Mouse (Mus musculus) kidney, embryonic 14.5 days (tissue): ENCODE results near the gene Gm44805. TPM values are rescaled to one million over a fixed set of nuclear protein-coding genes. Genes with fewer than 3 reads are reported as not detected.

Experiments used
- ATAC-seq: fragments of 200-750 bp; cut with Nextera tagmentation; 2 replicates; pipeline ENCODE4 v1.8.0; 2017; ENCODE audit warnings: moderate number of reproducible peaks, mild to moderate bottlenecking, moderate TSS enrichment, moderate library complexity; ENCODE audit not compliant: low FRiP score, low TSS enrichment
- H3K27ac ChIP-seq: fragments of 300-500 bp; sonication (generic); 2 replicates; pipeline ENCODE4 v1.5.1; 2014; ENCODE audit warnings: low read depth, mild to moderate bottlenecking, low read length, moderate library complexity, mixed read lengths
- H3K27me3 ChIP-seq: fragments of 300-500 bp; sonication (generic); 2 replicates; pipeline ENCODE4 v1.6.1; 2014; ENCODE audit warnings: mild to moderate bottlenecking, low read length; ENCODE audit not compliant: control insufficient read depth, insufficient read depth
- H3K36me3 ChIP-seq: fragments of 300-500 bp; sonication (generic); 2 replicates; pipeline ENCODE4 v1.6.1; 2014; ENCODE audit warnings: low read length, mixed read lengths; ENCODE audit not compliant: control insufficient read depth, insufficient read depth
- H3K4me1 ChIP-seq: fragments of 300-500 bp; sonication (generic); 2 replicates; pipeline ENCODE4 v1.6.1; 2014; ENCODE audit warnings: low read length, mixed read lengths; ENCODE audit not compliant: control insufficient read depth, insufficient read depth
- H3K4me2 ChIP-seq: fragments of 300-500 bp; sonication (generic); replicated peaks from 2 replicates; pipeline ENCODE4 v1.6.1; 2014; ENCODE audit warnings: low read depth, mild to moderate bottlenecking, low read length
- H3K4me3 ChIP-seq: fragments of 300-500 bp; sonication (generic); 2 replicates; pipeline ENCODE4 v1.5.1; 2014; ENCODE audit warnings: mild to moderate bottlenecking, low read length
- H3K9ac ChIP-seq: fragments of 300-500 bp; sonication (generic); 2 replicates; pipeline ENCODE4 v1.6.1; 2014; ENCODE audit warnings: low read depth, mild to moderate bottlenecking, low read length, moderate library complexity
- H3K9me3 ChIP-seq: fragments of 300-500 bp; sonication (generic); 2 replicates; pipeline ENCODE4 v1.6.1; 2016; ENCODE audit warnings: low read length; ENCODE audit not compliant: control insufficient read depth
- WGBS: fragments of 180-500 bp; shearing (Covaris S2); extraction: QIAGEN DNeasy Blood & Tissue Kit; methylation state at CpG from one replicate; pipeline ENCODE4 v1.1.7; 2014; 5-methylcytosine and 5-hydroxymethylcytosine counted together
- polyA plus RNA-seq: library from polyadenylated mRNA; unstranded; fragments of >200 nt; fragmentation: Nextera tagmentation; extraction: Ambion mirVana; gene quantifications from 2 replicates; pipeline ENCODE4 v1.2.1, GENCODE M21; 2014

Gm44805 gene
- polyA plus RNA-seq, 1 experiment from 2014 or later: not detected

DNA sequence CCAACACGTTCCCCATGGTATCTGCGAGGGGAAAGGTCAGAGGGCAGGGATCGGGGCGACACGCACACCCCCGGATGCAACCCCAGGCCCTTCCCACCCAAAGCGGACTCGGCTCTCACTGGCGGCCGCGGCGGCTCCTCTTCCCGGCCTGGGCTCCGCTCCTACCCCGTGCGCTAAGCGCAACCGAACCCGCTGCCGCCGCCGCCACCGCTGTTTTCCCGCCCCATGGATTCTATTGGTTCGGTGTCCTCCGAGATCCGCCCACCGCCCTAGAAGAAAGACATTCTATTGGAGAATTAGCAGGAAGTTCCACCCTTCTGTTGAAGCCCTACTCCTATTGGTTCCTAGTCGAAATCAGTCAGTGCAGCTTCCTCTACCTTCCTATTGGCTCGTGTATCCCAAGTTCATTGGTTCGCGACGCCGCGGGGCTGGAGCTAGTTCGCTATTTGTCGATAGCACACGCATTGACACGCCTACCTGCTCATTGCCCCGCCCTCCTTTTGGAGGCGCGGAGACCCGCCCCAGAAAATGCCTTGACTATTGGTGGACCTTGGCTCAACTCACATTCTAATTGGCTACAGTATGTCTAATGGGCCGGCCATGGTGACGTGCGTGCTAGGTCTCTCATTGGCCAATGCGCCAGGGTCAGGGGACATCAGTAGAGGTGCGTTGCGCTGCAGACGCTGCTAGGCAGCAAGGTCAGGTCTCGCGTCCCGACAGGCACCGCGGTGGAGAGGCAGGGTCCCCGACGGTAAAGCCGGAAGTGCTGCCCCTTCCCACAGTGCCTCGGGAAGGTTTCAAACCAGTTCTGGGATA, 34.2 kb upstream of the Gm44805 start, which contains the start of gene Tomm40:
TSS of gene Tomm40 (minus strand) at position 200 of the 816 bp plus-strand sequence.
- under 1% methylated on average over 48 of the region's 59 CpGs for WGBS
- H3K9me3 ChIP-seq: peaks cover 2% of the 10 kb centered on the region
- peak within 1 kb of the TSS; percentile 72 for H3K4me3 ChIP-seq
- H3K4me1 ChIP-seq: peaks cover 10% of the 10 kb centered on the region; the same call in 1 of the 2 replicates
- H3K27ac ChIP-seq: peak within 1 kb of the TSS; percentile 75
- peak within 1 kb of the TSS; percentile 97 for H3K9ac ChIP-seq
- peak within 1 kb of the TSS; percentile 72 for H3K4me2 ChIP-seq
- H3K36me3 ChIP-seq: peaks cover 43% of the 10 kb centered on the region
- no peaks in the 10 kb centered on the region for H3K27me3 ChIP-seq
- peak; percentile 99 for ATAC-seq

GRCm38 (mm10) chr7:19714836-19715235, 33.6 kb upstream of the Gm44805 start:
- peak overlapping the region; percentile 72 for H3K4me2 ChIP-seq
- ATAC-seq: 0 out of 2 replicates have a peak, but pooled peaks have one; percentile 0
- peak overlapping the region; percentile 74 for H3K27ac ChIP-seq
- no peaks in the 10 kb centered on the region for H3K27me3 ChIP-seq
- peak overlapping the region; percentile 97 for H3K9ac ChIP-seq
- H3K4me3 ChIP-seq: peak overlapping the region; percentile 72
- WGBS: under 1% methylated on average over 36 of the region's 39 CpGs
- no peaks in the 10 kb centered on the region for H3K9me3 ChIP-seq
- peaks cover 46% of the 10 kb centered on the region for H3K36me3 ChIP-seq
- peaks cover 10% of the 10 kb centered on the region; the same call in 1 of the 2 replicates for H3K4me1 ChIP-seq

GRCm38 (mm10) chr7:19713598-19713997, 32.4 kb upstream of the Gm44805 start:
- H3K4me1 ChIP-seq: peaks cover 10% of the 10 kb centered on the region; the same call in 1 of the 2 replicates
- 88% methylated on average over 9 of the region's 9 CpGs for WGBS
- ATAC-seq: no peak
- H3K27ac ChIP-seq: no peak overlapping the region
- H3K9me3 ChIP-seq: no peaks in the 10 kb centered on the region
- no peak overlapping the region for H3K4me2 ChIP-seq
- peaks cover 52% of the 10 kb centered on the region for H3K36me3 ChIP-seq
- H3K9ac ChIP-seq: no peak overlapping the region
- H3K4me3 ChIP-seq: peak overlapping the region; percentile 72; the same call in 1 of the 2 replicates
- no peaks in the 10 kb centered on the region for H3K27me3 ChIP-seq

DNA sequence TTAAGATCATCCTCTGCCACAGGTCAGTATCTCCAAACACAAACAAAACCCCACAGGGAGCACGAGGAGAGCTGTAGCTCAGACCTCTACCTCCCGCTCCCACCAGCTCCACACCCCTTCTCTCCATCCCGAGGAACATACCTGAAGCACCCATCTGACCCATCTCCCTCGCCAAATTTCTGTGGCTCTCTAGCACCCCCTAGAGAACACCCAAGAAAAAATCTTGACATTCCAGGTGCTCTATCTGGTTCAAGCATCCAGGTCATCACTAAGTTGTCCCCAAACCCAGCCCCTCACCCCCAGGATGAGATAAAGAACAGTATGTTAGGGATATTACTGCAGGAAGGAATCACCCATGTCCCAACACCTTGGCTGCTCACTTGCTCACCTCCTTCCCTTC, 32.0 kb upstream of the Gm44805 start:
- ATAC-seq: no peak
- H3K4me2 ChIP-seq: no peak overlapping the region
- no peak overlapping the region for H3K27ac ChIP-seq
- H3K4me1 ChIP-seq: peaks cover 10% of the 10 kb centered on the region; the same call in 1 of the 2 replicates
- peak overlapping the region; percentile 72; the same call in 1 of the 2 replicates for H3K4me3 ChIP-seq
- WGBS: 55% methylated on average over 4 of the region's 4 CpGs
- peaks cover 56% of the 10 kb centered on the region for H3K36me3 ChIP-seq
- H3K9ac ChIP-seq: no peak overlapping the region
- no peaks in the 10 kb centered on the region for H3K9me3 ChIP-seq
- H3K27me3 ChIP-seq: no peaks in the 10 kb centered on the region

DNA sequence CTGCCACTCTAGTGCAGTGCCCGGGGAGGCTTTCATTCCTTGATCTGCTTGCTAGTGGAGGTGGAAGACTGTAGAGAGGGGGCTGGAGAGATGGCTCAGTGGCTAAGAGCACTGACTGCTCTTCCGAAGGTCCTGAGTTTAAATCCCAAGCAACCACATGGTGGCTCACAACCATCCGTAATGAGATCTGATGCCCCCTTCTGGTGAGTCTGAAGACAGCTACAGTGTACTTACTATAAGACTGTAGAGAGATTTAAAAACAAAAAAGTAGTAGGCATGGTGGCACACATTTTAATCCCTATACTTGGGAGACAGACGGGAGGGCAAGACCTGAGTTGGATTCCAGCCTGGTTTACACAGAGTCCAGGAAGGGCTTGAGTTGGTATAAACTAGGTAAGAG, 31.2 kb upstream of the Gm44805 start:
- no peak overlapping the region for H3K27ac ChIP-seq
- no peak for ATAC-seq
- H3K9ac ChIP-seq: no peak overlapping the region
- no peaks in the 10 kb centered on the region for H3K27me3 ChIP-seq
- no peak overlapping the region for H3K4me2 ChIP-seq
- H3K36me3 ChIP-seq: peaks cover 60% of the 10 kb centered on the region
- 85% methylated on average over 4 of the region's 4 CpGs for WGBS
- peaks cover 10% of the 10 kb centered on the region; the same call in 1 of the 2 replicates for H3K4me1 ChIP-seq
- H3K4me3 ChIP-seq: no peak overlapping the region
- no peaks in the 10 kb centered on the region for H3K9me3 ChIP-seq

DNA sequence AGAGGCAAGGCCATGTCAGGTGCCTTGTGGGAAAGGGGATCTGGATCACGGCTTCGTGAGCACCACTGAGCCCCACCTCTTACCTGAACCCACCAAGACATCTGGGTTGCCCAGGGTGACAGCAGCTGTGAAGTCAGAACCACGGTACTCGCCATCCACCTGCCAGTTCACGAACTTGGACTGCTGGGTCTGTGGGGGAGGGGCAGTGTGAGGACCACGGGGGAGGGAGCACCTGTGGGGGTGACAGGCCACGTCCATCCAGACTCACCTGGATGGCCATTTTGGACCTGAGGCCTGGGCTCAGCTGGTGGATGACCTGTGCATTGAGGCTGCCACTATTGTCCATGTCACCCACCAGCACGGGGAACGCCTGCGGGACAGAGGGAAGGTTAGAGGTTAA, 29.4 kb upstream of the Gm44805 start:
- no peaks in the 10 kb centered on the region for H3K9me3 ChIP-seq
- H3K27ac ChIP-seq: no peak overlapping the region
- H3K4me1 ChIP-seq: peaks cover 6% of the 10 kb centered on the region; the same call in 1 of the 2 replicates
- 92% methylated on average over 10 of the region's 10 CpGs for WGBS
- peaks cover 64% of the 10 kb centered on the region for H3K36me3 ChIP-seq
- H3K9ac ChIP-seq: no peak overlapping the region
- ATAC-seq: no peak
- H3K4me2 ChIP-seq: no peak overlapping the region
- H3K27me3 ChIP-seq: no peaks in the 10 kb centered on the region
- H3K4me3 ChIP-seq: no peak overlapping the region

GRCm38 (mm10) chr7:19705271-19705670, 24.0 kb upstream of the Gm44805 start:
- ATAC-seq: no peak
- Histone ChIP-seq H3K9me3 (no peaks in the 10 kb centered on the region), H3K4me2 (no peak overlapping the region), H3K4me3 (no peak overlapping the region), H3K4me1 (no peaks in the 10 kb centered on the region), H3K9ac (no peak overlapping the region), H3K27me3 (no peaks in the 10 kb centered on the region), H3K36me3 (peaks cover 62% of the 10 kb centered on the region), H3K27ac (no peak overlapping the region)
- 95% methylated on average over 7 of the region's 7 CpGs for WGBS

GRCm38 (mm10) chr7:19704475-19704874, 23.3 kb upstream of the Gm44805 start:
- no peak overlapping the region for H3K4me3 ChIP-seq
- no peak for ATAC-seq
- no peak overlapping the region for H3K27ac ChIP-seq
- no peaks in the 10 kb centered on the region for H3K9me3 ChIP-seq
- 86% methylated on average over 4 of the region's 4 CpGs for WGBS
- H3K27me3 ChIP-seq: no peaks in the 10 kb centered on the region
- H3K4me2 ChIP-seq: no peak overlapping the region
- H3K36me3 ChIP-seq: peaks cover 56% of the 10 kb centered on the region
- no peak overlapping the region for H3K9ac ChIP-seq
- H3K4me1 ChIP-seq: no peaks in the 10 kb centered on the region
